Mouse (Mus musculus) C2C12 (cell line): ENCODE results near the gene Spata9. TPM values are rescaled to one million over a fixed set of nuclear protein-coding genes. Genes with fewer than 3 reads are reported as not detected.
A peak's percentile ranks its signal among the peaks of the same experiment; 100 is the strongest.

Source experiments
- H3K27me3 ChIP-seq: one replicate; pipeline ENCODE4 v1.6.1; 2011; ENCODE audit not compliant: control insufficient read depth, insufficient read depth, insufficient read length
- H3K36me3 ChIP-seq: one replicate; pipeline ENCODE4 v1.6.1; 2011; ENCODE audit not compliant: control insufficient read depth, insufficient read depth
- H3K4me3 ChIP-seq: one replicate; pipeline ENCODE4 v1.5.1; 2011; ENCODE audit warnings: mild to moderate bottlenecking, control low read depth; ENCODE audit not compliant: poor library complexity, insufficient read depth, severe bottlenecking
- H3K79me2 ChIP-seq: one replicate; pipeline ENCODE4 v1.6.1; 2011; ENCODE audit not compliant: control insufficient read depth, insufficient read depth
- H3K79me3 ChIP-seq: one replicate; pipeline ENCODE4 v1.6.1; 2011; ENCODE audit warnings: low read depth, control low read depth
- H3ac ChIP-seq: one replicate; pipeline ENCODE3; 2011; ENCODE audit warnings: low read depth; ENCODE audit not compliant: control insufficient read depth, insufficient read length
- CEBPB ChIP-seq: IDR thresholded peaks from one replicate; pipeline ENCODE4 v1.6.1; 2011; ENCODE audit warnings: low read depth, mild to moderate bottlenecking, control low read depth, moderate library complexity
- CTCF ChIP-seq: IDR thresholded peaks from one replicate; pipeline ENCODE4 v1.5.1; 2011; ENCODE audit not compliant: control insufficient read depth, insufficient read depth, insufficient read length
- FOSL1 ChIP-seq: IDR thresholded peaks from one replicate; pipeline ENCODE4 v1.8.0; 2011; ENCODE audit warnings: mild to moderate bottlenecking, low read length; ENCODE audit not compliant: poor library complexity, insufficient read depth, severe bottlenecking
- MAX ChIP-seq: IDR thresholded peaks from one replicate; pipeline ENCODE4 v1.6.1; 2011; ENCODE audit warnings: mild to moderate bottlenecking, control low read depth
- MYOD1 ChIP-seq: IDR thresholded peaks from one replicate; pipeline ENCODE4 v1.6.1; 2011; ENCODE audit warnings: low read depth; ENCODE audit not compliant: control insufficient read depth, insufficient read length
- MYOG ChIP-seq: IDR thresholded peaks from one replicate; pipeline ENCODE4 v1.6.1; 2011; ENCODE audit not compliant: control insufficient read depth, insufficient read length; ENCODE audit errors: extremely low read depth
- USF1 ChIP-seq: IDR thresholded peaks from one replicate; pipeline ENCODE4 v1.6.1; 2011; ENCODE audit warnings: low read depth, mild to moderate bottlenecking, control low read depth, moderate library complexity
- polyA plus RNA-seq: library from polyadenylated mRNA; unstranded; fragments of >200 nt; fragmentation: generic; extraction: Trizol; gene quantifications from one replicate; pipeline ENCODE4 v1.2.1, GENCODE M21; 2012; ENCODE audit warnings: missing spikeins

The Spata9 gene
- polyA plus RNA-seq, 1 experiment, result 0.21 TPM

DNA sequence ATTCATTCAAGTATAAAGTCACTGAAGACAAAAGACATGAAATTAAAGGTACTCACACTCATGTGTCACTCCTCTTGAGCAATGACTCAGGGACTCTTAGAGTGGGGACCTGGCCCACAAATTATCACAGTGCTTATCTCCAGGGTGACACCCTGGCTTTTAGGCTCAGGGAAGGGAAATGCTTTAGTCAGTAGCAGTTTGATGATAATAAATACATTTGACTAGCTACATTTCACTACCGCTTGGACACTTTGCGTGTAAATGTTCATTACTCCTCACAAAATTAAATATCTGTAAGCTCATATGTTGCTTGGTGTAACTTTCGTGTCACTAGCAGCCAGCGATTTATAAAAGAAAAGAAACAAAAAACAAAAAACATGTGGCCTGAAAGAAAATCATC is 50.5 kb downstream of the Spata9 start:
- Histone ChIP-seq H3K79me3 (no peaks in the 10 kb centered on the region), H3K36me3 (no peaks in the 10 kb centered on the region), H3K4me3 (peak overlapping the region; percentile 55), H3K79me2 (peaks cover 11% of the 10 kb centered on the region), H3ac (no peak overlapping the region), H3K27me3 (no peaks in the 10 kb centered on the region)
- TF ChIP-seq MYOD1 (no peak), MAX (no peak), CTCF (no peak), USF1 (no peak), FOSL1 (no peak), MYOG (no peak), CEBPB (no peak)

DNA sequence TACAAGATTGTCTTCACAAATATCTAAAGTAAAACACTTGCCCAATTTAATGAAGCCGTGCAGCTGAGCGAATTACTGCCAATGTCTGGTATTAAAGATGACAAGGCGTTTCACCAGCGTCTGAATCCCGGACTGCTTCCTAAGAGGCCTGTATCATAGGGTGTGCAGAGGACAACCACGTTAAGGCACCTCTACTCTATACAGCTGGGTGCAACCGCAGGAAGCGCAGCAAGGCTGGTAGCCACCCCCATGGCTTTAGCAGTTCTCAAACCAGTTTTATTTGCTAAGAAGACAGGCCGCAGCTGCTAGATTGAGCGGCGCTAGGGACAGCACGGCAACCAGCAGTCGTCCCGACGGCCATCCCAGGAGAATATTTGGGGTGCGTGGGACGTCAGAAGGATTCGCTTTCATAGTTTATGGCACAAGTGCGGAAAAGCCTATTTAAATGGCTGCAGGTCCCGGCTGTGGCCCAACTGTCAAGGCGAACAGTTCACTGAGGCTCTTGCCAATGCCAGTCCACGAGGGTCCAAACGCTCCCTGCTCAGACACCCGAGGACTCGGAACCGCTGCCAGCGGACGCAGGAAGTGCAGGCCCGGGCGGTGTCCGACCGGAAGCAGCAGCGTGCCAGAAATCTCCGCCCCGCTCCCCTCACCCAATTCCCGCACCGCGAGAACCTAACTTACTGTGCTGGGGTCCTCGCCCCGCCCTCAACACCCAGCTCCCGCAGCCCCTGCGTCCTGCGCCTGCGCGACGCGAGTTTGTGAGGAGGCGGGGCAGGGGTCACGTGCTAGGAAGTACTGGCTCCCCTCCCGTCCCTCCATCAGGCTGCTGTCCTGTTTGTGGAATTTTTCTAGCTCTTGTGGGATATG is 51.3 kb downstream of the Spata9 start, which contains the start of gene Rfesd:
Rfesd (minus strand) TSS at position 746 of the 870 bp plus-strand sequence.
- no peaks in the 10 kb centered on the region for H3K27me3 ChIP-seq
- peak within 1 kb of the TSS; percentile 55 for H3K4me3 ChIP-seq
- no peak for TF ChIP-seq CTCF
- no peak for TF ChIP-seq FOSL1
- TF ChIP-seq USF1, result peak; percentile 88
- peak; percentile 10 for TF ChIP-seq MAX
- no peak for TF ChIP-seq MYOD1
- no peak for TF ChIP-seq CEBPB
- no peak for TF ChIP-seq MYOG
- no peaks in the 10 kb centered on the region for H3K79me3 ChIP-seq
- H3K79me2 ChIP-seq, result peaks cover 11% of the 10 kb centered on the region
- H3K36me3 ChIP-seq, result no peaks in the 10 kb centered on the region
- H3ac ChIP-seq, result peak within 1 kb of the TSS; percentile 75

DNA sequence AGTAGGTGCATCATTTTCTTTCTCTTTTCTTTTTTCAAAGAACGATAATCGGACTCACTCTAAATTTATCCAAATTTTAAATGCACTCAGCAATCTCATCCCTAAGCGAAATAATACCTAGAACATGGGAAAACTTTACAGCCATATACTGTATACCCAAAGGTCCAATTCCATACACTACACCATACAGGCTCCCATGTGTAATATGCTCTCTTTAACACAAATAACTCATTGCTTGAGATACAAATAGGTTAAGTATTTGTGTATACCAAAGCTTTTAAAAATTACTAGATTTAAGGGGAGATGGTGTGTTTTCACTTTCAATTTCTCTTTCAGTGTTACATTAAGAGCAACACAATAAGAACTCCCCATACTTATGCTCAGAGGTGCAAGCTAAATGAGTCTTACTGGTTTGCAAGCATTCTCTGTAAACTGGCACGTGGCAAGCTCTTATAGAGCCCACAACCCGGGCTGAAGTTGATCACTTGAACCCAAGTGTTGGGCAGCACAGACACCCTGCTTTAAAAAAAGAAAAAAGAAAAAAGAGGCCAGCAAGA is 52.0 kb downstream of the Spata9 start:
- no peaks in the 10 kb centered on the region for H3K79me3 ChIP-seq
- TF ChIP-seq MYOD1, result no peak
- no peak for TF ChIP-seq USF1
- no peak for TF ChIP-seq CEBPB
- no peak for TF ChIP-seq FOSL1
- no peak for TF ChIP-seq CTCF
- TF ChIP-seq MAX, result no peak
- no peak for TF ChIP-seq MYOG
- no peaks in the 10 kb centered on the region for H3K36me3 ChIP-seq

DNA sequence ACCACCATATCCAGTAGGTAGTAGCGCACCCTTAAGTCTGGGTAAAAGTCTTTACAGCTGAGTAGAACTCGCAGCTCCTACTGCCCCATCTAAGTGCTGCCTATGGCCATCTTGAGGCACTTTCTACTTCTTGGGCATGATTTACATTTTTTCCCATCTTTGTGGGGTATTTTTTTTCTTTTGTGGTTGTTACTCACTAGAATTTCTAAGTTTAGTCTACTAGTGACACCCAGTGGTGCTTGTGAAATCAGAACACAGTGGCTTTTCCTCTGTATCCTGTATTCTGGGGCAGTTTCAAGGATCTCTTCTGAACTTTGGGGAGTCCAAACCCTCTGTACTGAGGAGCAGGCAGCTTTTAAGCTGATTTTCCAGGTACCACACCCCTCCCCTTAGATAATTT is 54.8 kb downstream of the Spata9 start:
- no peak for TF ChIP-seq MAX
- no peak for TF ChIP-seq CEBPB
- no peak for TF ChIP-seq FOSL1
- TF ChIP-seq CTCF, result no peak
- no peak for TF ChIP-seq MYOG
- TF ChIP-seq USF1, result no peak
- peaks cover 4% of the 10 kb centered on the region for H3K79me2 ChIP-seq
- no peaks in the 10 kb centered on the region for H3K36me3 ChIP-seq

More for the DNA sequence above, 52.0 kb downstream of the Spata9 start:
- no peaks in the 10 kb centered on the region for H3K27me3 ChIP-seq
- peaks cover 11% of the 10 kb centered on the region for H3K79me2 ChIP-seq
- no peak overlapping the region for H3K4me3 ChIP-seq
- no peak overlapping the region for H3ac ChIP-seq

DNA sequence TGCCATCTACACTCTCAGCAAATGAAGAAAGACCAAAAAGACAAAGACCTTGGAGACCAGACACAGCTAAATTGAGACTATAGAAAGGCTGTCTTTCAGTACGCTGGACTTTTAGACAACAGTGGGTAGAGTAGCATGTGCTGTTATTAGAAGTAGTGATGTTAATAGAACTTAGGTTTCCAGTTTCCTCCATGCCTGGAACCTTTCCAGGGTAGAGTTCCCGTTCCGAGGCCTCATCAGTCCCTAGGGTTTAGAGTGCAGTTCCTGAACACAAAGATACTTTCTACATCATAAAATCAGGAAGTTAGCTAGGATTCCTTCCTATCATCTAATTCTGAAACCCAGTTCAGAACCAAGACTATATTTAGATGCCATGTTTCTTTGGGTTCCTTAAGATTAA is 57.6 kb downstream of the Spata9 start:
- Histone ChIP-seq H3K36me3 (no peaks in the 10 kb centered on the region), H3K79me3 (no peaks in the 10 kb centered on the region), H3K79me2 (no peaks in the 10 kb centered on the region), H3ac (no peak overlapping the region), H3K4me3 (no peak overlapping the region), H3K27me3 (no peaks in the 10 kb centered on the region)
- TF ChIP-seq MYOD1 (no peak), MAX (no peak), CTCF (no peak), USF1 (no peak), FOSL1 (no peak), CEBPB (no peak), MYOG (no peak)

More for the DNA sequence above, 54.8 kb downstream of the Spata9 start:
- H3K79me3 ChIP-seq, result no peaks in the 10 kb centered on the region
- H3K4me3 ChIP-seq, result no peak overlapping the region
- H3ac ChIP-seq, result no peak overlapping the region
- H3K27me3 ChIP-seq, result no peaks in the 10 kb centered on the region

DNA sequence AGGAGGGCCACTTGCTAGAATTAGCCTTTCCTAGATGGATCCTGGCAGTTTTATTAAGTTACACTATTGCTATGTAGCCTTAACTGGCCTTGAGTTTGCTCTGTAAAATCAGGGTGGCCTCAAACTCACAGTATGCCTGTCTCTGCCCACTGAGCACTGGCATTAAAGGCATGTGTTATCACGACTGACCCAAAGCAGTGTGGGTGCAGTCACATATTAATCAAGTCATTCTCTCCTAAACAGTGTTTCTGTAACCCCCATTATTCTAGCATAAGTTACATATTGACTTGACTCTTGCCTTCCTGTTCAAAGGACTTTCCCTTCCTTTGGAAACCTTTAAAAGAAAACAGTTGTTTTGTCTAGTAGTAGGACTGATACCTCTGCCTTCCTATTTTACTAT is 75.5 kb downstream of the Spata9 start:
- Histone ChIP-seq H3K79me2 (no peaks in the 10 kb centered on the region), H3K27me3 (no peaks in the 10 kb centered on the region), H3K36me3 (no peaks in the 10 kb centered on the region), H3K79me3 (no peaks in the 10 kb centered on the region), H3K4me3 (no peak overlapping the region), H3ac (no peak overlapping the region)
- no peak for TF ChIP-seq MYOD1
- TF ChIP-seq CTCF, result no peak
- TF ChIP-seq FOSL1, result no peak
- no peak for TF ChIP-seq CEBPB
- no peak for TF ChIP-seq MAX
- no peak for TF ChIP-seq MYOG
- TF ChIP-seq USF1, result no peak
